Mouse (Mus musculus): Measurements from ENCODE around the gene Ppp1r27. TPM values are rescaled to one million over a fixed set of nuclear protein-coding genes. Genes with fewer than 3 reads are reported as not detected.
"Not testable (repeated sequence)": the region's sequence is repeated elsewhere in the genome, so short reads cannot be mapped to it uniquely, and the experiment has no call there.

Gene Ppp1r27
- polyA plus RNA-seq, 1 experiment from 2014 or later: not detected

DNA sequence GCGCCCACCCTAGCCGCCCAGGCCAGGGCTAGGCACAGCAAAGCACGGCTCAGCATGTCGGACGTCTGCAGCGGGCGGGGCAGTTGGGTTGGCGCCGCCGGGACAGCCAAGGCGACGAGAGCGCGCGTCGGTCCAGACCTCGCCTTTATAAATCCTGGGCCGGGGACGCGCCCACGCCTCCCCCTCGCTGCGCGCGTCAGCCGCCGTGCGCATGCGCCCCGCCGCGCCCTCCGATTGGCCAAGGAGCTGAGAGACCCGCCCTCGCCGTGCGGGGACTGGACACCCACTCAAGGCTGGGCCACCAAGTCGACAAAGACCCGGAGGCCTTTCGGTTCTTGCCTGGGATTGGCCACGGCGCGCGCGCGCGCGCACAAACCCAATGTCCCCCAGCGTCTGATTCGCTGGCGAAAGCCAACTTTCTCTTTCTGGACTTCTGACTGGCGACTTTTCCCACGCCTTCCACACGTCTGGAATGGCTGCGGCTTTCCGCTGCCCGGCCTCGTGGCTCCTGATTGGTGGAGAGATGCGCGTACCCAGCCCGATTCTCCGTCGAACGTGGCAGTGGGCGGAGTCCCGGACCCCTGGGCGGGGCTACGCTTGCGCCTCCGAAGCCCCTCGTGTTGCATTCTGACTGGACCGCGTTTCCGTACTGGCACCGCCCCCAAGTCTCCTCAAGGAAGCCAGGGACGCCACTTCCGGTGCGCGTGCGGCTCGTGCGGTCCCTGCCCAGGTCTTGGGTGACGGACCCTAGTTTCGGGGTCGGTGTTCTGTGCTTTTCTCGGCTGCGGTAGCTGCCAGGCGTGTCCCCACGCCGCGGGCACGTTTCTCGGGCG is 22.0 kb upstream of the Ppp1r27 start, which contains the start of gene P4hb:
P4hb (minus strand) TSS at position 502 of the 833 bp plus-strand sequence.
- Histone ChIP-seq H3K27ac (replicated peaks) (peak within 1 kb of the TSS; percentile 90), H3K4me3 (peak within 1 kb of the TSS; percentile 89), H3K36me3 (peaks cover 46% of the 10 kb centered on the region), H3K9ac (peak within 1 kb of the TSS; percentile 96), H3K27me3 (no peaks in the 10 kb centered on the region), H3K4me2 (peak within 1 kb of the TSS; percentile 90), H3K9me3 (no peaks in the 10 kb centered on the region), H3K4me1 (replicated peaks) (peaks cover 30% of the 10 kb centered on the region)
- WGBS: under 1% methylated on average over 94 of the region's 94 CpGs
- ATAC-seq (ENCODE audit: low read depth): peak; percentile 98

DNA sequence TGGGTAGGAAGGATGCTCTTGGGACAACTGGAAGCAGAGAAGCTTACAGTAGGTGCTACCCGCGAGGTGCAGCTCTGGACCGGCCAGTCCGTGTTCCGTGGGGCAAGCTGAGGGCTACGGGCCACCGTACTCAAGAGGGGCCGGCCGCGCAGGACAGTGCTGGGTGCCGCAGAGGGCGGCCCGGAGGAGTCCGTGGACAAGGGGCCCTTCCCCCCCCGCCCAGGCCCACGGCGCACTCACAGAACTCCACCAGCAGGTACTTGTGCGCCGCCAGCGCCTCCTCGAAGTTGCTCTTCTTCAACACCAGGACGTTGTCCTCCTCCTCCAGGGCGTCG is 21.5 kb upstream of the Ppp1r27 start:
- peak; percentile 51; the same call in 1 of the 2 replicates for ATAC-seq (ENCODE audit: low read depth)
- no peaks in the 10 kb centered on the region for H3K27me3 ChIP-seq
- peaks cover 30% of the 10 kb centered on the region for H3K4me1 ChIP-seq (replicated peaks)
- H3K9ac ChIP-seq: peak overlapping the region; percentile 96
- peak overlapping the region; percentile 90 for H3K4me2 ChIP-seq
- H3K4me3 ChIP-seq: peak overlapping the region; percentile 89
- under 1% methylated on average over 24 of the region's 24 CpGs for WGBS
- H3K36me3 ChIP-seq: peaks cover 46% of the 10 kb centered on the region
- H3K9me3 ChIP-seq: no peaks in the 10 kb centered on the region
- H3K27ac ChIP-seq (replicated peaks): peak overlapping the region; percentile 90

DNA sequence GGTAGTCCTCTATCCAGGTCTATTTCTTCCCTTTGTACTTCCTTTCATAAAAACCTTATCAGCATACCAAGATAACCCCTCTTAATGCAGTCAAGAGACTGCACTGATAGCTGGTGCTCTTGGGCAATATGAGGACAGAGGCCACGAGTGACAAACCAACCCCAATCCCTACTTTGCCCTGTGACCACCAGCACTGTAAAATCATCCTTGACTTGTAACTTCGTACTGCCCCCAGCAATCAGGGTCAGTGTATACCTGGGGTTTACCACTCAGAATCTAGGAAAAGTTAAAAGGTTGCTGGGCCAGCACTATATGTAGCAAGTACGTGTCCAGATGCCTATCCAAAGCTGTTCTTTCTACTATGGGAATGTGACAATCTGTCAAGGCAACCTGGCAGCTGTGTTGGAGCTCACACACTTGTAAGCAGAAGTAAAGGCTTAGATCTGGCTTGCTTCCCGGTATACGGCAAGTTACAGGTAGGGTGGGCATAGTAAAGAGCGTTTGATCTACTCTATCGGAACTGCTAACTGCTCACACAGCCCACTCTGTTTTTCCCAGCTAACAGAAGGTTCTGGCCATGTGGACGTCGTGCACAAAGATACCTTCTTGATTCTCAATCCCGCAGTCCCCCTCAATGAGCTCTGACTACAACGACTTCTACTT is 21.0 kb upstream of the Ppp1r27 start:
- no peaks in the 10 kb centered on the region for H3K27me3 ChIP-seq
- peaks cover 46% of the 10 kb centered on the region for H3K36me3 ChIP-seq
- 17% methylated on average over 11 of the region's 11 CpGs for WGBS
- H3K9me3 ChIP-seq: no peaks in the 10 kb centered on the region
- peak overlapping the region; percentile 90 for H3K27ac ChIP-seq (replicated peaks)
- ATAC-seq (ENCODE audit: low read depth): no peak
- H3K4me2 ChIP-seq: peak overlapping the region; percentile 90
- peak overlapping the region; percentile 96 for H3K9ac ChIP-seq
- H3K4me3 ChIP-seq: peak overlapping the region; percentile 89
- peaks cover 30% of the 10 kb centered on the region for H3K4me1 ChIP-seq (replicated peaks)

DNA sequence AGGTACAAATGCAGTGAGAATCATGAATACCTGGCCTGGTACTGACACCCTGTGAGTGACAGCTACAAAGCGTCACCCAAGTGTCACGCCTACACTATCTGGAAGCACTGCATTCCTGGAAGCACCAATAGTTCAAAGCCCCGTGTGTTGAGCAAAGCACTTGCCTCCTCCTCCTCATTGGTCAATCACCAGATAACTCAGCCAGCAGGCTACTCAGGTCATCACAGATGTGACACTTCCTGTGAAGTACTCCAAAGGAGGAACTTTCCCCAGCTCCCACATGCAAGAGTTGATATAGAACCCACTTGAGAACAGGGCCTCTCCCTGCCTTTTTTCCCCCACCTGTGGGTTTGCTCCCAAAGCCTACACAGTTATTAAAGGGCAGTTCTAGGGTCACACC is 20.2 kb upstream of the Ppp1r27 start:
- ATAC-seq (ENCODE audit: low read depth): no peak
- Histone ChIP-seq H3K4me1 (replicated peaks) (peaks cover 30% of the 10 kb centered on the region), H3K9ac (peak overlapping the region; percentile 96), H3K36me3 (peaks cover 51% of the 10 kb centered on the region), H3K4me2 (peak overlapping the region; percentile 90), H3K9me3 (no peaks in the 10 kb centered on the region), H3K27me3 (no peaks in the 10 kb centered on the region), H3K4me3 (peak overlapping the region; percentile 89), H3K27ac (replicated peaks) (no peak overlapping the region)
- 83% methylated on average over 3 of the region's 3 CpGs for WGBS

DNA sequence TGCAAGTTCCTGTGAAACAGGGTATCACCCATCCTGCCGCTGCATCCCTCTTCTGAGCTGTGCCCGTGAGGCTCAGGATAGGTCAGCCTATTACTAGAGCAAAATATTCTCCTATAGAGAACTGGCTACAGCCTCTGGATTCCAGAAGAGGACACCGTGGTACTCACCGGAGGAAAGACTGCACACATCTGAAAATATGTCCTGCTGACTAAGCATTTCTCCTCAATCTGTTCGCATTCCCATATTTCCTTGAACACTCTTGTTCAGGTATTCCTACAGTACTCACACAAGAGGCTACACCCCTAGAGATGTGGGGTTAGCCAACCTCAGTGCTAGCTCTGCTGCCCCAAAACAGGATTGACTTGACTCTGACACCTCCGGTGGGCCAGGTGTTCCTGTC is 17.4 kb upstream of the Ppp1r27 start:
- ATAC-seq (ENCODE audit: low read depth): no peak
- no peak overlapping the region for H3K9ac ChIP-seq
- no peak overlapping the region for H3K4me2 ChIP-seq
- H3K9me3 ChIP-seq: no peaks in the 10 kb centered on the region
- peaks cover 16% of the 10 kb centered on the region for H3K4me1 ChIP-seq (replicated peaks)
- no peaks in the 10 kb centered on the region for H3K27me3 ChIP-seq
- peaks cover 78% of the 10 kb centered on the region for H3K36me3 ChIP-seq
- H3K27ac ChIP-seq (replicated peaks): no peak overlapping the region
- 94% methylated on average over 6 of the region's 6 CpGs for WGBS
- H3K4me3 ChIP-seq: no peak overlapping the region

DNA sequence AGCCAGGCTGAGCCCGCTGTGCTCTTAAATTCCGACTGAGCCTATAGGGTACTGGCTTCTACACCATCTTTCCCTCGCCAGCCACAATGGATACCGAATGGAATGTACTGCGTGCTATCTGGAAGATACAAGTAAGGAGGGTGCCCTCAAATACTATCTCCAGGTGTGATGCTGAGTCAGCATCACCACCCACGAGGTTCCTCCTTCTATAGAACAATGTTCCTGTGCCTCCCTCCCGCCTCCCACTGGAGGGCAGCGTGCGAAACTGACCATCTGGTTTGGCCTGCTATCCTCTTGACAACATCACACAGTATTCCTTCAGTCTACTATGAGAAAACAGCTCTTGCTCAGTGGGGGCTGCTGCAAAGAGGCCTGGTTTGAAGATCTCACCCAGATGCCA is 14.2 kb upstream of the Ppp1r27 start:
- no peak for ATAC-seq (ENCODE audit: low read depth)
- WGBS: 83% methylated on average over 9 of the region's 9 CpGs

DNA sequence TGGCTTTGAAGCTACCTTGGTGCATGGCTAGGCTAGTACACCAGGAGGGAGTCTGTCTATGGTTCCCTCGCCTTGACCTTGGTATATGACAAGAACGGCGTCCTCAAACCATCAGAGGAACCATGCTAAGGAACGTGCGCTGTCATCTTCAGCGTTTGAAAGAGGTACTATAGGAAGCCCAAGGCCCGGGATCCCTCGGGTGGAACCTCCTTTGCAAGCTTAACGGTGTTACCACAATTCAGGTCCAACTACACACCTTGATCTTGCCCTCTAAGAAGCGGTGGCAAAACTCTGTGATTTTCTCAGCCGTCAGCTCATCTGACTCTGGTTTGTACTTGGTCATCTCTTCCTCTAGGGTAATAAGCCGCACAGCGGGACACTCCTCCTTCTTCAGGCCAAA is 12.0 kb upstream of the Ppp1r27 start:
- no peak overlapping the region for H3K27ac ChIP-seq (replicated peaks)
- no peak overlapping the region for H3K4me2 ChIP-seq
- no peaks in the 10 kb centered on the region for H3K9me3 ChIP-seq
- H3K9ac ChIP-seq: no peak overlapping the region
- peaks cover 94% of the 10 kb centered on the region for H3K36me3 ChIP-seq
- H3K4me3 ChIP-seq: no peak overlapping the region
- no peak for ATAC-seq (ENCODE audit: low read depth)
- H3K4me1 ChIP-seq (replicated peaks): no peaks in the 10 kb centered on the region
- WGBS: 96% methylated on average over 13 of the region's 13 CpGs
- H3K27me3 ChIP-seq: no peaks in the 10 kb centered on the region

More for the DNA sequence above, 14.2 kb upstream of the Ppp1r27 start:
- no peaks in the 10 kb centered on the region for H3K27me3 ChIP-seq
- H3K4me2 ChIP-seq: no peak overlapping the region
- no peak overlapping the region for H3K9ac ChIP-seq
- no peak overlapping the region for H3K4me3 ChIP-seq
- peaks cover 97% of the 10 kb centered on the region for H3K36me3 ChIP-seq
- no peaks in the 10 kb centered on the region for H3K4me1 ChIP-seq (replicated peaks)
- no peak overlapping the region for H3K27ac ChIP-seq (replicated peaks)
- H3K9me3 ChIP-seq: no peaks in the 10 kb centered on the region

DNA sequence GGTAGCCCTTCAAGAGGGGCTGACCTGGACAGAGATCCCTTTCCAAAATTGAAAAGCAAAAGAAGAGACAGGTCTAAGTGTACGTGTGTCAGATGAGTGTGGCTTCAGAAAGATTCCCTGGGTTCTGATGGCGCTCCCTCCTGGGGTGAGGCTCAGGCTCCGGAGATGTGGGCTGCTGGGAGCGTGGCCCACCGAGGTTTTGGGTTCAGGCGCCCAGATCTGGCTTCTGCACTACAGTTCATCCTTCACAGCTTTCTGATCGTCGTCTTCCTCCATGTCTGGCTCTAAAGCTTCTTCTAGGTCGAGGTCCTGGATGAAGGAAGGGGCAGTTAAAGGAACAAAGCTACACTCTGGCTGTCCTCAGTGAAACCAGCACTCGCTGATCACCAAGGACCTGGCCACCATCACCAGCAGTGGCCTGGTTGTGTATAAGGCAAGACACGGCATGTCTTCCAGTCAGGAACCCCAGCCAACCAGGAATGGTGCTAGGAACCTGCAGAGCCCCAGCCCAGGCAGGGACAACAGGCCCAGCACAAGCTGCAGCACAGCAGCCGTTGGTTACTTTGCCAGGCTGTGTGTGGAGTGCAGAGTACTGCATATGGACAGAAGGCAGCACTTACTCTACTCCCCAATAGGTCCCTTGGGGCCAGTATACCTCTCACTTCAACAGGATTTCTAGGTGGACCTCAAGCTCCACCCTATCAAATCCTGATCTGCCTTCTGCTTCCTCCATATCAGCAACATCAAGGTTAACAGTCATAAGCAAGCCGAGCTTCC is 10.2 kb upstream of the Ppp1r27 start:
- no peaks in the 10 kb centered on the region for H3K4me1 ChIP-seq (replicated peaks)
- no peaks in the 10 kb centered on the region for H3K9me3 ChIP-seq
- 95% methylated on average over 13 of the region's 13 CpGs for WGBS
- peaks cover 76% of the 10 kb centered on the region for H3K36me3 ChIP-seq
- H3K27ac ChIP-seq (replicated peaks): no peak overlapping the region
- H3K4me2 ChIP-seq: no peak overlapping the region
- ATAC-seq (ENCODE audit: low read depth): no peak
- no peak overlapping the region for H3K4me3 ChIP-seq
- no peak overlapping the region for H3K9ac ChIP-seq
- no peaks in the 10 kb centered on the region for H3K27me3 ChIP-seq

DNA sequence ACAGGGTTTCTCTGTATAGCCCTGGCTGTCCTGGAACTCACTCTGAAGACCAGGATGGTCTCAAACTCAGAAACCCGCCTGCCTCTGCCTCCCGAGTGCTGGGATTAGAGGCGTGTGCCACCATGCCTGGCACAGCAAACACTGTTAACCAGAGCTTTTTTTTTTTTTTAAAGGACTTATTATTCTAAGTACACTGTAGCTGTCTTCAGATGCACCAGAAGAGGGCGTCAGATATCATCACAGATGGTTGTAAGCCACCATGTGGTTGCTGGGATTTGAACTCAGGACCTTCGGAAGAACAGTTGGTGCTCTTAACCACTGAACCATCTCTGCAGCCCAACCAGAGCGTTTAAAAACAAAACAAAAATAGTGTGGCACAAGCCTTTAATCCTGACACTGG is 7.9 kb upstream of the Ppp1r27 start:
- H3K27ac ChIP-seq (replicated peaks); H3K9me3 ChIP-seq; H3K4me3 ChIP-seq; ATAC-seq (ENCODE audit: low read depth); H3K4me1 ChIP-seq (replicated peaks); H3K27me3 ChIP-seq; H3K4me2 ChIP-seq; H3K9ac ChIP-seq: not testable (repeated sequence)
- peaks cover 54% of the 10 kb centered on the region for H3K36me3 ChIP-seq
- 89% methylated on average over 6 of the region's 6 CpGs for WGBS

DNA sequence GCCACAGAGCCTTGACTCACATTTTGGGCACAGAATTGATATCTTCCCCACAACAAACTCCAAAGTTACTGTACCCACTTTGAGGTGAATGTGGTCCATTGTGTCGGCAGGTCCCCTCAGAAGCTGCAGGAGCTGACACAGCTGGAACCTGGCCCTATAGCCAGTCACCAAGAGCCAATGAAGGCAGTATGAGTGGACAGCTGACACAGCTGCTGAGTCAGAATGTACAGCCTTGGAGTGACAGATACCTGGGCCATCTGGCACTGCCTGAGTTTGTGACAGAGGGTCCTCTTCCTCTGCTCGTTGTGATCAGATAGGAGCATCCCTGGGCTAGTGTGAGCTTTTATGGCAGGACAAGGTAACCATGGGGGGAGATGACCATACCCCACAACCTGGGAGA is 4.3 kb upstream of the Ppp1r27 start:
- ATAC-seq (ENCODE audit: low read depth): no peak
- Histone ChIP-seq H3K27me3 (no peaks in the 10 kb centered on the region), H3K36me3 (peaks cover 18% of the 10 kb centered on the region), H3K4me2 (no peak overlapping the region), H3K4me3 (no peak overlapping the region), H3K9ac (no peak overlapping the region), H3K27ac (replicated peaks) (no peak overlapping the region), H3K9me3 (no peaks in the 10 kb centered on the region), H3K4me1 (replicated peaks) (peaks cover 3% of the 10 kb centered on the region)
- WGBS: 75% methylated on average over 2 of the region's 2 CpGs

DNA sequence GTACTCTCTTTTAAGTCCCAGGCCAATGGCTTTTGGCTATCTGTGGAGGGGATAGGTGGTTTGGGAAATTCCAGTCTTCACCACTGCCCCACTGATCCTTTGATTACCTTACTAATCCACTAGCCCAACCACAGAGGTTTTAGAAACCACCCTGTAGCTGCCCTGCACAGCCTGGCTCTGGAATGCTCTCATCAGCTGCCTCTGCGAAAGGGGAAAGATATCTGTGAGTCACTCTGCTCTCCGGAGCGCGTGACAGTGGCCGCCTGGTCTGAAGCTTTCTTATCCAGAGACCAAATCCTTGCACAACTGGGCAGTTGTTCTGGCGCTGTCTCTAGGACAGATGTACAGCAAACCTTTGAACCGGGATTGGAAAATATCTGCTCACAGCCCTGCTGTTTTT is 3.9 kb upstream of the Ppp1r27 start:
- Histone ChIP-seq H3K4me2 (no peak overlapping the region), H3K27me3 (no peaks in the 10 kb centered on the region), H3K4me1 (replicated peaks) (peaks cover 7% of the 10 kb centered on the region), H3K27ac (replicated peaks) (no peak overlapping the region), H3K9ac (no peak overlapping the region), H3K9me3 (no peaks in the 10 kb centered on the region), H3K4me3 (no peak overlapping the region), H3K36me3 (peaks cover 14% of the 10 kb centered on the region)
- WGBS: 89% methylated on average over 7 of the region's 7 CpGs
- ATAC-seq (ENCODE audit: low read depth): no peak

DNA sequence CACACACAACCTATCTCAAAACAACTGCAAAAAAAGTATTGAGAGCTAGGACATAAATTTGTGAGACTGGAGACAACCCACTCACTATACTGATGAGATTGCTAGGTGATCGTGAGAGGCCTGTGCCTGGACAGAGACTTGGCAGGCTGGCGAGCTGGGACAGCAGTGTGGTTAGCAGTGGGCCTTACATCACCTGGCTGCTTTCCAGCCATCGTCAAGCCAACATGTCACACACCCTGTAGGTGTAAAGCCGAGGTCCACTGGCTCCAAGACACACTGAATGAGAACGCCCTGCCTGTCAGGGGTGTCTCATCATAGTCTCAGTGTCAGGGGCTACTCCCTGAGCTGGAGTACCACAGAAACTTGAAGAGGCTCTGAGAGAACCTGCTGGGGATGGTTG is 1.8 kb upstream of the Ppp1r27 start:
- no peak overlapping the region for H3K27ac ChIP-seq (replicated peaks)
- no peak overlapping the region for H3K4me3 ChIP-seq
- H3K4me2 ChIP-seq: no peak overlapping the region
- no peaks in the 10 kb centered on the region for H3K9me3 ChIP-seq
- WGBS: 76% methylated on average over 5 of the region's 5 CpGs
- H3K9ac ChIP-seq: no peak overlapping the region
- peaks cover 20% of the 10 kb centered on the region for H3K4me1 ChIP-seq (replicated peaks)
- no peaks in the 10 kb centered on the region for H3K36me3 ChIP-seq
- H3K27me3 ChIP-seq: no peaks in the 10 kb centered on the region
- ATAC-seq (ENCODE audit: low read depth): no peak

Measured in neural tube, embryonic 13.5 days (tissue).